Mouse (Mus musculus): ENCODE data around the gene Fmnl2. TPM values are rescaled to one million over a fixed set of nuclear protein-coding genes. Genes with fewer than 3 reads are reported as not detected.

The Fmnl2 gene
- polyA plus RNA-seq, 1 experiment: 1.3 TPM

- no peak overlapping the region for H3K27ac ChIP-seq (ENCODE audit: control insufficient read depth, insufficient read depth, low read depth, low read length)
- no peaks in the 10 kb centered on the region for H3K36me3 ChIP-seq (ENCODE audit: control insufficient read depth, insufficient read depth, low read length)
- no peak overlapping the region for H3K4me3 ChIP-seq (ENCODE audit: control insufficient read depth, low read depth, low read length)
- H3K4me1 ChIP-seq (ENCODE audit: control insufficient read depth, insufficient read depth, low read length): peaks cover 1% of the 10 kb centered on the region; the same call in 1 of the 2 replicates
- TF ChIP-seq CTCF (IDR thresholded peaks at IDR 0.05; ENCODE audit: control insufficient read depth, insufficient read depth, insufficient replicate concordance, low read depth, low read length) (no peak), POLR2A (IDR thresholded peaks at IDR 0.05; ENCODE audit: control insufficient read depth, low read depth, low read length) (no peak)
- no peaks in the 10 kb centered on the region for H3K27me3 ChIP-seq (ENCODE audit: control insufficient read depth, insufficient read depth, low read length)
Observed at GRCm38 (mm10) chr2:52982502-52982901, 124.8 kb downstream of the Fmnl2 start.

- H3K36me3 ChIP-seq (ENCODE audit: control insufficient read depth, insufficient read depth, low read length): no peaks in the 10 kb centered on the region
- no peaks in the 10 kb centered on the region for H3K27me3 ChIP-seq (ENCODE audit: control insufficient read depth, insufficient read depth, low read length)
- H3K4me1 ChIP-seq (ENCODE audit: control insufficient read depth, insufficient read depth, low read length): peaks cover 2% of the 10 kb centered on the region; the same call in 1 of the 2 replicates
- no peak overlapping the region for H3K27ac ChIP-seq (ENCODE audit: control insufficient read depth, insufficient read depth, low read depth, low read length)
- TF ChIP-seq POLR2A (IDR thresholded peaks at IDR 0.05; ENCODE audit: control insufficient read depth, low read depth, low read length) (no peak), CTCF (IDR thresholded peaks at IDR 0.05; ENCODE audit: control insufficient read depth, insufficient read depth, insufficient replicate concordance, low read depth, low read length) (no peak)
- H3K4me3 ChIP-seq (ENCODE audit: control insufficient read depth, low read depth, low read length): no peak overlapping the region
Observed at GRCm38 (mm10) chr2:52984556-52984955, 126.9 kb downstream of the Fmnl2 start.

GRCm38 (mm10) chr2:52985167-52985566 lies 127.5 kb downstream of the Fmnl2 start:
- no peak overlapping the region for H3K27ac ChIP-seq (ENCODE audit: control insufficient read depth, insufficient read depth, low read depth, low read length)
- no peaks in the 10 kb centered on the region for H3K36me3 ChIP-seq (ENCODE audit: control insufficient read depth, insufficient read depth, low read length)
- TF ChIP-seq POLR2A (IDR thresholded peaks at IDR 0.05; ENCODE audit: control insufficient read depth, low read depth, low read length): no peak
- TF ChIP-seq CTCF (IDR thresholded peaks at IDR 0.05; ENCODE audit: control insufficient read depth, insufficient read depth, insufficient replicate concordance, low read depth, low read length): no peak
- H3K27me3 ChIP-seq (ENCODE audit: control insufficient read depth, insufficient read depth, low read length): no peaks in the 10 kb centered on the region
- H3K4me3 ChIP-seq (ENCODE audit: control insufficient read depth, low read depth, low read length): no peak overlapping the region
- peaks cover 2% of the 10 kb centered on the region; the same call in 1 of the 2 replicates for H3K4me1 ChIP-seq (ENCODE audit: control insufficient read depth, insufficient read depth, low read length)

GRCm38 (mm10) chr2:52986354-52986753 lies 128.7 kb downstream of the Fmnl2 start:
- H3K36me3 ChIP-seq (ENCODE audit: control insufficient read depth, insufficient read depth, low read length): no peaks in the 10 kb centered on the region
- H3K4me3 ChIP-seq (ENCODE audit: control insufficient read depth, low read depth, low read length): no peak overlapping the region
- TF ChIP-seq POLR2A (IDR thresholded peaks at IDR 0.05; ENCODE audit: control insufficient read depth, low read depth, low read length) (no peak), CTCF (IDR thresholded peaks at IDR 0.05; ENCODE audit: control insufficient read depth, insufficient read depth, insufficient replicate concordance, low read depth, low read length) (no peak)
- no peak overlapping the region for H3K27ac ChIP-seq (ENCODE audit: control insufficient read depth, insufficient read depth, low read depth, low read length)
- peaks cover 2% of the 10 kb centered on the region; the same call in 1 of the 2 replicates for H3K4me1 ChIP-seq (ENCODE audit: control insufficient read depth, insufficient read depth, low read length)
- no peaks in the 10 kb centered on the region for H3K27me3 ChIP-seq (ENCODE audit: control insufficient read depth, insufficient read depth, low read length)

DNA sequence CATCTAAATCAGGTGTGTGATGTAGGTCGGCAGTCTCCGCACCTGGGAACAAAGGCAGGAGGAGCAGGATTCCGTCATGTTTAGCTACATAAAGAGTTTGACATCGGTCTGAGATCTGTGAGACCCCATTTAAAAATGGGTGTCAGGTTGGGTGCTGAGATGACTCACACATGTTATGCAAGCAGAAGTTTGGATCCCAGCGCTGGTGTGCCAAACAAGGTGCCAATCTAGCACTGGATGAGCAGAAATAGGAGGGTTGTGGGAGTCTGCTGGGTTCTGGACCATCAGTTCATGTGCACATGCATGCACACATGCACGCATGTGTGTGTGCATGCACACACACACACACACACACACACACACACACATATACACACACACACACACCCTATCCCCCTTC lies 129.4 kb downstream of the Fmnl2 start:
- no peak overlapping the region for H3K27ac ChIP-seq (ENCODE audit: control insufficient read depth, insufficient read depth, low read depth, low read length)
- TF ChIP-seq CTCF (IDR thresholded peaks at IDR 0.05; ENCODE audit: control insufficient read depth, insufficient read depth, insufficient replicate concordance, low read depth, low read length): no peak
- no peak for TF ChIP-seq POLR2A (IDR thresholded peaks at IDR 0.05; ENCODE audit: control insufficient read depth, low read depth, low read length)
- H3K4me3 ChIP-seq (ENCODE audit: control insufficient read depth, low read depth, low read length): no peak overlapping the region
- no peaks in the 10 kb centered on the region for H3K27me3 ChIP-seq (ENCODE audit: control insufficient read depth, insufficient read depth, low read length)
- H3K4me1 ChIP-seq (ENCODE audit: control insufficient read depth, insufficient read depth, low read length): peaks cover 4% of the 10 kb centered on the region; the same call in 1 of the 2 replicates
- no peaks in the 10 kb centered on the region for H3K36me3 ChIP-seq (ENCODE audit: control insufficient read depth, insufficient read depth, low read length)

DNA sequence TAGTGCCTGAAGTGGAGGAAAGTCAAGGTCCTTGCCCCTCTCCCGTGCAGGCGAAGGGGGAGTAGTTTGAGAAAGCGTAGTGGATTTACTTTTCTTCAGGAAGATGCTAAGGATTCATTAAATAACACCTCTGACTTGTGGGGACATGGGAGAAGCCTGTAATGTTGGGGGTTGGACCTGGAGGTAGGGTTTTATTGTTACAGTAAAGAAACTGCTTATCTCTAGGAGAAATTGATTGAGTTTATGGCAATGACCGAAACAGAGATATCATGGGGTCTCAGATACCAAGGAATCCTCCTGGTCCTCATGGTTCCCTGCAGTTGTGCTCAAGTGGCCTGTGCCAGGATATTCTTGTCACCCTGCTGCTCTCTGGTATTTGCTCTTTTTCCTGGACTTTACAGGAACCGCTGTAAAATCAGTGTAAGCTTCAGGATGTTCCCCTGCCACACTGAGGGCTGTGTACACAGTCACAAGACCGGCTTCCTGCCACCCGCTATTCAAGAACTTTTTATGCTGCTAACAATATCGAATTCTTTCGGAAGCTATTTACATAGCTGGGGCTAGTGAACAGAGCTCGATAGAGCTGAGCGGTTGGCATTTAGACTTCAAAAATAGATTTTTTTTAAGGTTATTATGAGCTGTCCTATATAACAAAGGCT lies 130.1 kb downstream of the Fmnl2 start:
- H3K4me3 ChIP-seq (ENCODE audit: control insufficient read depth, low read depth, low read length): no peak overlapping the region
- H3K36me3 ChIP-seq (ENCODE audit: control insufficient read depth, insufficient read depth, low read length): no peaks in the 10 kb centered on the region
- TF ChIP-seq POLR2A (IDR thresholded peaks at IDR 0.05; ENCODE audit: control insufficient read depth, low read depth, low read length) (no peak), CTCF (IDR thresholded peaks at IDR 0.05; ENCODE audit: control insufficient read depth, insufficient read depth, insufficient replicate concordance, low read depth, low read length) (no peak)
- no peak overlapping the region for H3K27ac ChIP-seq (ENCODE audit: control insufficient read depth, insufficient read depth, low read depth, low read length)
- no peaks in the 10 kb centered on the region for H3K27me3 ChIP-seq (ENCODE audit: control insufficient read depth, insufficient read depth, low read length)
- H3K4me1 ChIP-seq (ENCODE audit: control insufficient read depth, insufficient read depth, low read length): peaks cover 4% of the 10 kb centered on the region; the same call in 1 of the 2 replicates

DNA sequence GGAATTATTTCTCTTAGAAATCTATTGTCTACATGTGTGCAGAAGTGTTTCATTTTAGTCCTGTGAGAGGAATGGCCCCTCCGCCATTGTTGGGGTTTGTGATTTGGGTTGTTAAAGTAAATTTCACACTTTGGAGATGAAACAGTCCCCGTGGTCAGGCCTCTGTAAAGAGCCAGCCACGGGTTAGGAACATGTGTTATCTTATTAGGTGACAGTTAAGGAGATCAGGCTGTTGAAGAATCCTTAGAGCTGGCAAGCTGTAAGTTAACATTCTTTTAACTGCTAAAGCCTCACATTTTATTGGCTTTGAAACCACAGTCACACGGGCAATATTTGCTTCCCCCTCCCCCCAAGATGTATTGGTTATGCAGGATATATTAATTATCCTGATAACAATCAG lies 131.7 kb downstream of the Fmnl2 start:
- H3K27ac ChIP-seq (ENCODE audit: control insufficient read depth, insufficient read depth, low read depth, low read length): no peak overlapping the region
- peaks cover 4% of the 10 kb centered on the region; the same call in 1 of the 2 replicates for H3K4me1 ChIP-seq (ENCODE audit: control insufficient read depth, insufficient read depth, low read length)
- H3K27me3 ChIP-seq (ENCODE audit: control insufficient read depth, insufficient read depth, low read length): no peaks in the 10 kb centered on the region
- H3K4me3 ChIP-seq (ENCODE audit: control insufficient read depth, low read depth, low read length): no peak overlapping the region
- TF ChIP-seq CTCF (IDR thresholded peaks at IDR 0.05; ENCODE audit: control insufficient read depth, insufficient read depth, insufficient replicate concordance, low read depth, low read length) (no peak), POLR2A (IDR thresholded peaks at IDR 0.05; ENCODE audit: control insufficient read depth, low read depth, low read length) (no peak)
- H3K36me3 ChIP-seq (ENCODE audit: control insufficient read depth, insufficient read depth, low read length): no peaks in the 10 kb centered on the region

Measured in testis, adult 2 months (tissue).